Mouse (Mus musculus): ENCODE measurements around the gene Zfp933. TPM values are rescaled to one million over a fixed set of nuclear protein-coding genes. Genes with fewer than 3 reads are reported as not detected.
"Not testable (repeated sequence)": the region's sequence is repeated elsewhere in the genome, so short reads cannot be mapped to it uniquely, and the experiment has no call there.

The Zfp933 gene
- polyA plus RNA-seq, 1 experiment from 2014 or later: 4.5 TPM

GRCm38 (mm10) chr4:147875852-147876575 lies 27.8 kb upstream of the Zfp933 start:
- Histone ChIP-seq H3K9me3 (ENCODE audit: low read depth, low read length) (no peaks in the 10 kb centered on the region), H3K4me2 (no peak overlapping the region), H3K36me3 (ENCODE audit: insufficient read depth) (peaks cover 84% of the 10 kb centered on the region), H3K27me3 (ENCODE audit: insufficient read depth, low read length) (no peaks in the 10 kb centered on the region), H3K9ac (no peak overlapping the region), H3K4me3 (ENCODE audit: low read depth, low read length) (no peak overlapping the region), H3K4me1 (ENCODE audit: insufficient read depth) (no peaks in the 10 kb centered on the region), H3K27ac (ENCODE audit: low read depth) (no peak overlapping the region)
- 81% methylated on average over 4 of the region's 4 CpGs for WGBS
- ATAC-seq (ENCODE audit: insufficient read depth): no peak
- no peak for DNase-seq
- no peak for TF ChIP-seq CTCF (IDR thresholded peaks at IDR 0.05; ENCODE audit: low read depth)

GRCm38 (mm10) chr4:147869238-147869637 lies 21.1 kb upstream of the Zfp933 start:
- no peak for DNase-seq
- Histone ChIP-seq H3K4me2 (peak overlapping the region; percentile 80), H3K9ac (peak overlapping the region; percentile 66), H3K27ac (ENCODE audit: low read depth) (peak overlapping the region; percentile 77), H3K4me3 (ENCODE audit: low read depth, low read length) (peak overlapping the region; percentile 74), H3K27me3 (ENCODE audit: insufficient read depth, low read length) (no peaks in the 10 kb centered on the region), H3K36me3 (ENCODE audit: insufficient read depth) (peaks cover 46% of the 10 kb centered on the region), H3K9me3 (ENCODE audit: low read depth, low read length) (no peaks in the 10 kb centered on the region), H3K4me1 (ENCODE audit: insufficient read depth) (0 out of 2 replicates have a peak, but pooled peaks cover 4% of the 10 kb centered on the region)
- TF ChIP-seq CTCF (IDR thresholded peaks at IDR 0.05; ENCODE audit: low read depth): no peak
- no peak for ATAC-seq (ENCODE audit: insufficient read depth)
- WGBS: 10% methylated on average over 5 of the region's 5 CpGs

- Histone ChIP-seq H3K9me3 (ENCODE audit: low read depth, low read length) (no peaks in the 10 kb centered on the region), H3K36me3 (ENCODE audit: insufficient read depth) (peaks cover 45% of the 10 kb centered on the region), H3K27me3 (ENCODE audit: insufficient read depth, low read length) (no peaks in the 10 kb centered on the region), H3K4me2 (peak within 1 kb of the TSS; percentile 80), H3K27ac (ENCODE audit: low read depth) (peak within 1 kb of the TSS; percentile 77), H3K9ac (peak within 1 kb of the TSS; percentile 74), H3K4me3 (ENCODE audit: low read depth, low read length) (peak within 1 kb of the TSS; percentile 74), H3K4me1 (ENCODE audit: insufficient read depth) (0 out of 2 replicates have a peak, but pooled peaks cover 4% of the 10 kb centered on the region)
- DNase-seq (peak; percentile 98), ATAC-seq (ENCODE audit: insufficient read depth) (peak; percentile 99)
- no peak; the same call in 1 of the 2 replicates for TF ChIP-seq CTCF (IDR thresholded peaks at IDR 0.05; ENCODE audit: low read depth)
- under 1% methylated on average over 30 of the region's 30 CpGs for WGBS
Measured at GRCm38 (mm10) chr4:147868450-147869031, 20.4 kb upstream of the Zfp933 start, which contains the start of the genes Miip and Fv1. Gene Miip, minus strand, starts transcription at chr4:147868816. Gene Fv1, plus strand, starts transcription at chr4:147868979.

- TF ChIP-seq CTCF (IDR thresholded peaks at IDR 0.05; ENCODE audit: low read depth): no peak
- peaks cover 45% of the 10 kb centered on the region for H3K36me3 ChIP-seq (ENCODE audit: insufficient read depth)
- WGBS: 3% methylated on average over 22 of the region's 22 CpGs
- no peaks in the 10 kb centered on the region for H3K27me3 ChIP-seq (ENCODE audit: insufficient read depth, low read length)
- DNase-seq (peak; percentile 4), ATAC-seq (ENCODE audit: insufficient read depth) (no peak; the same call in 1 of the 2 replicates)
- peak overlapping the region; percentile 76 for H3K27ac ChIP-seq (ENCODE audit: low read depth)
- peak overlapping the region; percentile 74 for H3K4me3 ChIP-seq (ENCODE audit: low read depth, low read length)
- peak overlapping the region; percentile 74 for H3K9ac ChIP-seq
- H3K4me1 ChIP-seq (ENCODE audit: insufficient read depth): 0 out of 2 replicates have a peak, but pooled peaks cover 4% of the 10 kb centered on the region
- H3K9me3 ChIP-seq (ENCODE audit: low read depth, low read length): no peaks in the 10 kb centered on the region
- peak overlapping the region; percentile 76 for H3K4me2 ChIP-seq
Measured at GRCm38 (mm10) chr4:147867563-147868449, 19.6 kb upstream of the Zfp933 start.

- DNase-seq: peak; percentile 7
- not testable (repeated sequence) for H3K9me3 ChIP-seq (ENCODE audit: low read depth, low read length); H3K27ac ChIP-seq (ENCODE audit: low read depth); ATAC-seq (ENCODE audit: insufficient read depth); H3K27me3 ChIP-seq (ENCODE audit: insufficient read depth, low read length); H3K9ac ChIP-seq; H3K4me1 ChIP-seq (ENCODE audit: insufficient read depth); H3K4me2 ChIP-seq; H3K4me3 ChIP-seq (ENCODE audit: low read depth, low read length)
- H3K36me3 ChIP-seq (ENCODE audit: insufficient read depth): peaks cover 45% of the 10 kb centered on the region
- 47% methylated on average over 3 of the region's 3 CpGs for WGBS
Measured at GRCm38 (mm10) chr4:147866793-147867192, 18.6 kb upstream of the Zfp933 start.

- Histone ChIP-seq H3K36me3 (ENCODE audit: insufficient read depth) (peaks cover 47% of the 10 kb centered on the region), H3K4me2 (no peak overlapping the region), H3K27ac (ENCODE audit: low read depth) (no peak overlapping the region), H3K4me3 (ENCODE audit: low read depth, low read length) (no peak overlapping the region), H3K9me3 (ENCODE audit: low read depth, low read length) (no peaks in the 10 kb centered on the region), H3K27me3 (ENCODE audit: insufficient read depth, low read length) (no peaks in the 10 kb centered on the region), H3K4me1 (ENCODE audit: insufficient read depth) (0 out of 2 replicates have a peak, but pooled peaks cover 4% of the 10 kb centered on the region), H3K9ac (no peak overlapping the region)
- no peak for TF ChIP-seq CTCF (IDR thresholded peaks at IDR 0.05; ENCODE audit: low read depth)
- no peak for ATAC-seq (ENCODE audit: insufficient read depth)
- 92% methylated on average over 9 of the region's 9 CpGs for WGBS
- no peak for DNase-seq
Measured at GRCm38 (mm10) chr4:147866056-147866455, 17.9 kb upstream of the Zfp933 start.
